Mouse (Mus musculus): Measurements from ENCODE around the gene Gm3336. TPM values are rescaled to one million over a fixed set of nuclear protein-coding genes. Genes with fewer than 3 reads are reported as not detected.
A peak's percentile ranks its signal among the peaks of the same experiment; 100 is the strongest.

The Gm3336 gene
- polyA plus RNA-seq, 1 experiment from 2014 or later = 32.2 TPM

GRCm38 (mm10) chr8:70713991-70714390 is 4.4 kb upstream of the Gm3336 start:
- WGBS = 87% methylated on average over 7 of the region's 7 CpGs
- Histone ChIP-seq H3K9me3 (ENCODE audit: control insufficient read depth, low read length) (no peaks in the 10 kb centered on the region), H3K27me3 (ENCODE audit: control insufficient read depth, insufficient read depth, low read length) (no peaks in the 10 kb centered on the region), H3K4me2 (replicated peaks; ENCODE audit: low read depth) (no peak overlapping the region), H3K4me3 (ENCODE audit: low read depth, low read length) (no peak overlapping the region), H3K4me1 (replicated peaks; ENCODE audit: control insufficient read depth, insufficient read depth) (no peaks in the 10 kb centered on the region), H3K27ac (replicated peaks) (no peak overlapping the region), H3K36me3 (ENCODE audit: control insufficient read depth, insufficient read depth, low read length) (no peaks in the 10 kb centered on the region), H3K9ac (ENCODE audit: low read length) (no peak overlapping the region)
- DNase-seq (ENCODE audit: low spot score) (no peak), ATAC-seq (ENCODE audit: low FRiP score, low TSS enrichment) (no peak)
- TF ChIP-seq EP300 (optimal IDR thresholded peaks at IDR 0.05) (no peak), CTCF (IDR thresholded peaks at IDR 0.05; ENCODE audit: low read depth) (no peak)

DNA sequence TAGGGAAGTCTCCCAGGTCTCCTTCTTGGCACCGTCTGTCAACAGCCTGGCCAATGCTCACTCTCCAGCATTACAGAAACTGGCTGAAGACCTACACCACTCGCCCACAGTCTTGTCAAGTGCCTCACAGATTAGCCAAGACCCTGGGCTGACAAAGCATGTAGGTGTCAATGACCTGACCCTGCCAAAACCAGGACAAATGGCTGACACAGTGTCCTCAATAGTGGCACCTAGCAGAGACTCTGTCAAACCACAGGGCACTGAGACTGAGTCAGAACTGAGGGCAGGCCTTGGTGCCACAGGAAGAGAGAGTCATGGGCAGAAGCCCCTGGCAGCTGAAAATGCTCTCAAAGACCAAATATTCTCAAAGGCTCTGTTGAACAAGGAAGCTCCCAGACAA is 3.3 kb upstream of the Gm3336 start:
- 46% methylated on average over 2 of the region's 2 CpGs for WGBS
- Histone ChIP-seq H3K27ac (replicated peaks) (no peak overlapping the region), H3K4me2 (replicated peaks; ENCODE audit: low read depth) (no peak overlapping the region), H3K36me3 (ENCODE audit: control insufficient read depth, insufficient read depth, low read length) (no peaks in the 10 kb centered on the region), H3K9me3 (ENCODE audit: control insufficient read depth, low read length) (no peaks in the 10 kb centered on the region), H3K4me1 (replicated peaks; ENCODE audit: control insufficient read depth, insufficient read depth) (no peaks in the 10 kb centered on the region), H3K27me3 (ENCODE audit: control insufficient read depth, insufficient read depth, low read length) (no peaks in the 10 kb centered on the region), H3K4me3 (ENCODE audit: low read depth, low read length) (no peak overlapping the region), H3K9ac (ENCODE audit: low read length) (no peak overlapping the region)
- no peak for ATAC-seq (ENCODE audit: low FRiP score, low TSS enrichment)
- TF ChIP-seq EP300 (optimal IDR thresholded peaks at IDR 0.05) (no peak), CTCF (IDR thresholded peaks at IDR 0.05; ENCODE audit: low read depth) (no peak)
- DNase-seq (ENCODE audit: low spot score) = peak; percentile 12

GRCm38 (mm10) chr8:70716521-70717400 is 1.6 kb upstream of the Gm3336 start:
- no peak overlapping the region for H3K4me3 ChIP-seq (ENCODE audit: low read depth, low read length)
- H3K27me3 ChIP-seq (ENCODE audit: control insufficient read depth, insufficient read depth, low read length) = no peaks in the 10 kb centered on the region
- no peak overlapping the region for H3K27ac ChIP-seq (replicated peaks)
- ATAC-seq (ENCODE audit: low FRiP score, low TSS enrichment) (no peak), DNase-seq (ENCODE audit: low spot score) (peak; percentile 12)
- no peaks in the 10 kb centered on the region for H3K4me1 ChIP-seq (replicated peaks; ENCODE audit: control insufficient read depth, insufficient read depth)
- H3K9me3 ChIP-seq (ENCODE audit: control insufficient read depth, low read length) = no peaks in the 10 kb centered on the region
- no peak overlapping the region for H3K9ac ChIP-seq (ENCODE audit: low read length)
- no peak for TF ChIP-seq EP300 (optimal IDR thresholded peaks at IDR 0.05)
- no peaks in the 10 kb centered on the region for H3K36me3 ChIP-seq (ENCODE audit: control insufficient read depth, insufficient read depth, low read length)
- WGBS = 83% methylated on average over 40 of the region's 40 CpGs
- no peak overlapping the region for H3K4me2 ChIP-seq (replicated peaks; ENCODE audit: low read depth)

- ATAC-seq (ENCODE audit: low FRiP score, low TSS enrichment) (peak; percentile 79), DNase-seq (ENCODE audit: low spot score) (peak; percentile 78)
- WGBS = 44% methylated on average over 9 of the region's 9 CpGs
- H3K9me3 ChIP-seq (ENCODE audit: control insufficient read depth, low read length) = no peaks in the 10 kb centered on the region
- TF ChIP-seq CTCF (IDR thresholded peaks at IDR 0.05; ENCODE audit: low read depth) (no peak), EP300 (optimal IDR thresholded peaks at IDR 0.05) (no peak)
- no peak overlapping the region for H3K4me2 ChIP-seq (replicated peaks; ENCODE audit: low read depth)
- no peak overlapping the region; the same call in 1 of the 2 replicates for H3K9ac ChIP-seq (ENCODE audit: low read length)
- peak overlapping the region; percentile 69 for H3K27ac ChIP-seq (replicated peaks)
- no peaks in the 10 kb centered on the region for H3K36me3 ChIP-seq (ENCODE audit: control insufficient read depth, insufficient read depth, low read length)
- H3K27me3 ChIP-seq (ENCODE audit: control insufficient read depth, insufficient read depth, low read length) = no peaks in the 10 kb centered on the region
- no peaks in the 10 kb centered on the region for H3K4me1 ChIP-seq (replicated peaks; ENCODE audit: control insufficient read depth, insufficient read depth)
- no peak overlapping the region for H3K4me3 ChIP-seq (ENCODE audit: low read depth, low read length)
These were observed 1.5 kb downstream of the Gm3336 start for GRCm38 (mm10) chr8:70719796-70720270.

- Histone ChIP-seq H3K4me3 (ENCODE audit: low read depth, low read length) (no peak overlapping the region), H3K9ac (ENCODE audit: low read length) (no peak overlapping the region), H3K27ac (replicated peaks) (no peak overlapping the region; the same call in 1 of the 2 replicates), H3K9me3 (ENCODE audit: control insufficient read depth, low read length) (no peaks in the 10 kb centered on the region), H3K36me3 (ENCODE audit: control insufficient read depth, insufficient read depth, low read length) (no peaks in the 10 kb centered on the region), H3K4me1 (replicated peaks; ENCODE audit: control insufficient read depth, insufficient read depth) (no peaks in the 10 kb centered on the region), H3K27me3 (ENCODE audit: control insufficient read depth, insufficient read depth, low read length) (no peaks in the 10 kb centered on the region), H3K4me2 (replicated peaks; ENCODE audit: low read depth) (no peak overlapping the region)
- TF ChIP-seq CTCF (IDR thresholded peaks at IDR 0.05; ENCODE audit: low read depth) (peak; percentile 98), EP300 (optimal IDR thresholded peaks at IDR 0.05) (no peak)
- peak; percentile 83 for DNase-seq (ENCODE audit: low spot score)
- WGBS = 5% methylated on average over 3 of the region's 3 CpGs
- ATAC-seq (ENCODE audit: low FRiP score, low TSS enrichment) = peak; percentile 30
These were observed 2.4 kb downstream of the Gm3336 start for GRCm38 (mm10) chr8:70720739-70721138.

- H3K9ac ChIP-seq (ENCODE audit: low read length) = no peak overlapping the region
- H3K9me3 ChIP-seq (ENCODE audit: control insufficient read depth, low read length) = no peaks in the 10 kb centered on the region
- H3K4me3 ChIP-seq (ENCODE audit: low read depth, low read length) = no peak overlapping the region
- no peaks in the 10 kb centered on the region for H3K27me3 ChIP-seq (ENCODE audit: control insufficient read depth, insufficient read depth, low read length)
- 87% methylated on average over 8 of the region's 8 CpGs for WGBS
- TF ChIP-seq CTCF (IDR thresholded peaks at IDR 0.05; ENCODE audit: low read depth) (no peak), EP300 (optimal IDR thresholded peaks at IDR 0.05) (no peak)
- no peak for ATAC-seq (ENCODE audit: low FRiP score, low TSS enrichment)
- H3K36me3 ChIP-seq (ENCODE audit: control insufficient read depth, insufficient read depth, low read length) = no peaks in the 10 kb centered on the region
- H3K27ac ChIP-seq (replicated peaks) = no peak overlapping the region
- DNase-seq (ENCODE audit: low spot score) = no peak
- H3K4me1 ChIP-seq (replicated peaks; ENCODE audit: control insufficient read depth, insufficient read depth) = no peaks in the 10 kb centered on the region
- H3K4me2 ChIP-seq (replicated peaks; ENCODE audit: low read depth) = no peak overlapping the region
These were observed 3.3 kb downstream of the Gm3336 start for GRCm38 (mm10) chr8:70721601-70722000.
